Mouse (Mus musculus) frontal cortex, postnatal 25 days (tissue): ENCODE results near the gene Zmynd11.

ENCODE experiments used
- DNase-seq, 2 experiments: peaks; one replicate each; pipeline ENCODE4 v3.0.0; 2022; ENCODE audit warnings: low spot score in 2 of 2

Gene Zmynd11

DNA sequence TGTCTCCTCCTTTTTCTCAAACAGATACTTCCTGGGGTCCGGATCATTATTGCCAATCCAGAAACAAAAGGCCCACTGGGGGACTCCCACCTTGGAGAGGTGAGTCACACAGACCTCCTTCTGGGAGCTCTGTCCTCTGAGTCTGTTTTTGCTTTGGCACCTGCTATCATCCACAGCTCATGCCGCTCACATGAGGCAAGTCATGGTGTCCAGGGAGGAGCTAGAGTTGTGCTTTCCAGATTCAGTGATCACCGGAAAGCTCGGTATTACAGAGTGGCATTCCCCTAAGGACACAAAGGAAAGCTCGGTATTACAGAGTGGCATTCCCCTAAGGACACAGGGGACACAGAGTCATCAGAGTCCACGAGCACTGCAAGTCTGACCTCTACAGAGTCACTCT lies 108.5 kb downstream of the Zmynd11 start:
- DNase-seq, result no peak

DNA sequence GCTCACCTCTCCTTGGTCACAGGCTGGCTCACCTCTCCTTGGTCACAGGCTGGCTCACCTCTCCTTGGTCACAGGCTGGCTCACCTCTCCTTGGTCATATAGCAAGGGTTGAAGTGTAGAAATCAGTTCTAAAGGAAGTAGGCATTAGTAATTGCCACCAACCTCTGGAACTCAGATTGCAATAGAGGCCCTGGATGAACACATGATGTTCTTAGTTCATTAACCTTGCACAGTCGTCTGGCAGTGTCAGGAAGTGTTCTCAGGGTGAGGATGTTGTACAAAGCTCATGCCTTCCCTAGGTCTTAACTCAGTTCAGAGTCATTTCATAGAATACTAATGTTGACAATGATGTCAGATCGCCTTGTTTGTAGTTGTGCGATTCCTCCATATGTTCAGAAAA lies 112.1 kb downstream of the Zmynd11 start:
- no peak for DNase-seq

GRCm38 (mm10) chr13:9650580-9650979 lies 114.5 kb downstream of the Zmynd11 start:
- no peak for DNase-seq

DNA sequence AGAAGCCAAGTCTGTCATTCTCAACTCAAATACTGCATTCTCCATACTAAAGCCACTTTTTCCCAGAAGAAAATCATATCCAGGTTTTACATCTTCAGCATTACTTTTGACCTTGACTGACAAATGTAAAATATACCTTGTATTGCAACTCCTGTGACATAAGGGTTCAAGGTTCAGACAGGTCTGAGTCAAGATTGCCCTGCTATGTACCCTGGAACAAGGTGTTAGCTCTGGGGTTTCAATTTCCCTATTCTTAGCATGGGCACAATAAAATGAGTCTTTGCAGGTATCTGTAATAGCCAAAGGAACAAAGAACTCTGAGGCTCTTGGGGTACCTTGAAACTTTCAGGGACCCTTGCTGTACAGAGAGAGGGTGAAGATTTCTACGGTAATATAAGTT lies 115.2 kb downstream of the Zmynd11 start:
- DNase-seq, result no peak

DNA sequence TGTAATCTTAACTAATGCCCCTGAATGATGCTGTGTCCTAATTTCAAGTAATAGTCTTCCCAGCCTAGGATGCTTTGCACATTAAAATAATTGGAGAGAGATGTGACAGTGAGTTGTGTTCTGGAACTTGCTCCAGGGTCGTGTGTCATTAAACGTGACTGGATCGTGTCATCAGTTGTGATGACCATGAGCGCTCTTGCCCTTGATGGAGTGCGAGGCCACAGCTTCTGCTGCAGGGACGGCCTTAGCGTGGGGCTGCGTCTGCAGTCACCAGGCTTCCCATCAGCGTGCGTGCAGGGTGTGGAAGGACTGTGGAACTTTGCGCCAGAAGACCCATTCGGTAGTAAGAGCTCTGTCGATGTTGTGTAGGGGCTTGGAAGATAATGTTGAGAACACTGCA lies 116.4 kb downstream of the Zmynd11 start:
- DNase-seq, result no peak

GRCm38 (mm10) chr13:9637949-9638348 lies 127.2 kb downstream of the Zmynd11 start:
- no peak for DNase-seq

- no peak for DNase-seq
Observed at GRCm38 (mm10) chr13:9636505-9636904, 128.6 kb downstream of the Zmynd11 start.

DNA sequence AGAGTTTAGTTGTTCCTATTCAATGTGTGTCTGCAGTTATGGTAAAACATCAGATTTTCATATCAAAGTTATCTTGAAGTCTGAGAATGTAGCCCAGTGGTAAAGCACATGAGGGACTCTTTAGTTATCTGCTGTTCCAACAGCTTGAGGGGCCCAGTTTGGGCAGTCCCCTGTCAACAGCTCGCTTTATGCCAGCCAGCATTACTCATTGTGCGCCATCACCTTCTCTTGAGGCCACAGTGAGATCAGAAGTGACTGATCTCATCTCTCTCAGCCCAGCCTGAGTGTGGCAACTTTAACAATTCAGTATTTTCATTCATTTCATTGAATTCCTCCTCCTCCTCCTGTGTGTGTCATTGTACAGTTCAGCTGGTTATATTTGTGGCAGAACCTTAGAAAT lies 129.2 kb downstream of the Zmynd11 start:
- DNase-seq, result no peak
